Mouse (Mus musculus) brain, adult 2 months (tissue): ENCODE measurements around the gene Tmem39a.

ENCODE experiments used
- DNase-seq: peaks from one replicate; pipeline ENCODE4 v3.0.0; 2011; ENCODE audit warnings: low read depth, low spot score

The Tmem39a gene

GRCm38 (mm10) chr16:38635833-38636390 is 77.4 kb downstream of the Tmem39a start:
- DNase-seq: no peak

- DNase-seq: no peak
Measured at GRCm38 (mm10) chr16:38636682-38637081, 78.2 kb downstream of the Tmem39a start.

- no peak for DNase-seq
Measured at GRCm38 (mm10) chr16:38637085-38637484, 78.6 kb downstream of the Tmem39a start.
